Mouse (Mus musculus): Measurements from ENCODE around the gene Plbd2. TPM values are rescaled to one million over a fixed set of nuclear protein-coding genes. Genes with fewer than 3 reads are reported as not detected.
"Not testable (repeated sequence)": the region's sequence is repeated elsewhere in the genome, so short reads cannot be mapped to it uniquely, and the experiment has no call there.

Gene Plbd2
- total RNA-seq, 2 experiments from 2014 or later: 56.9 to 58.9 TPM

- DNase-seq (ENCODE audit: low spot score in 2 of 2): no peak
- intact Hi-C loops (cut with DNase I): no loop called here
Observed at GRCm38 (mm10) chr5:120512911-120513555, 9.6 kb upstream of the Plbd2 start.

- no peak for DNase-seq (ENCODE audit: low spot score in 2 of 2)
- intact Hi-C loops (cut with DNase I): no loop called here
Observed at GRCm38 (mm10) chr5:120511643-120512220, 8.3 kb upstream of the Plbd2 start.

GRCm38 (mm10) chr5:120510982-120511642, 7.7 kb upstream of the Plbd2 start, which contains the start of gene Slc8b1:
Slc8b1 (plus strand) TSS chr5:120511168.
- peak; percentile 79 to 86 for DNase-seq (ENCODE audit: low spot score in 2 of 2)

GRCm38 (mm10) chr5:120507311-120507710, 3.9 kb upstream of the Plbd2 start:
- DNase-seq (ENCODE audit: low spot score in 2 of 2): no peak
- intact Hi-C loops (cut with DNase I): loop anchor here (10.0 kb wide), 1 partner anchor 167 kb away; no protein-coding TSS in a partner anchor

More at GRCm38 (mm10) chr5:120510982-120511642, 7.7 kb upstream of the Plbd2 start, which contains the start of gene Slc8b1:
- intact Hi-C loops (cut with DNase I): no loop called here

GRCm38 (mm10) chr5:120506490-120506889, 3.1 kb upstream of the Plbd2 start:
- no peak for DNase-seq (ENCODE audit: low spot score in 2 of 2)
- intact Hi-C loops (cut with DNase I): loop anchor here (10.0 kb wide), 1 partner anchor 168 kb away; no protein-coding TSS in a partner anchor

GRCm38 (mm10) chr5:120505781-120506180, 2.4 kb upstream of the Plbd2 start:
- no peak for DNase-seq (ENCODE audit: low spot score in 2 of 2)
- intact Hi-C loops (cut with DNase I): loop anchor here (1.0 to 10.0 kb wide), 2 partner anchors 100 to 169 kb away; no protein-coding TSS in a partner anchor

GRCm38 (mm10) chr5:120505368-120505767, 1.9 kb upstream of the Plbd2 start:
- intact Hi-C loops (cut with DNase I): loop anchor here (1.0 to 10.0 kb wide), 2 partner anchors 100 to 169 kb away; no protein-coding TSS in a partner anchor
- DNase-seq (ENCODE audit: low spot score in 2 of 2): peak; percentile 63

GRCm38 (mm10) chr5:120502675-120503143, 716 bp downstream of the Plbd2 start:
- intact Hi-C loops (cut with DNase I): loop anchor here (5.0 to 10.0 kb wide), 2 partner anchors 85 to 172 kb away; partner anchors contain the start of genes Iqcd and Tpcn1
- DNase-seq (ENCODE audit: low spot score in 2 of 2): no peak

GRCm38 (mm10) chr5:120502147-120502621, 1.2 kb downstream of the Plbd2 start:
- DNase-seq (ENCODE audit: low spot score in 2 of 2): peak in 1 of 2 experiments; percentile 72
- intact Hi-C loops (cut with DNase I): loop anchor here (5.0 to 10.0 kb wide), 2 partner anchors 85 to 173 kb away; partner anchors contain the start of genes Iqcd and Tpcn1

- not testable (repeated sequence) for DNase-seq (ENCODE audit: low spot score in 2 of 2)
- intact Hi-C loops (cut with DNase I): loop anchor here (5.0 to 10.0 kb wide), 2 partner anchors 87 to 174 kb away; partner anchors contain the start of genes Iqcd and Tpcn1
Observed at GRCm38 (mm10) chr5:120500609-120501008, 2.8 kb downstream of the Plbd2 start.

- intact Hi-C loops (cut with DNase I): no loop called here
- no peak for DNase-seq (ENCODE audit: low spot score in 2 of 2)
Observed at GRCm38 (mm10) chr5:120499202-120499601, 4.2 kb downstream of the Plbd2 start.

- no peak for DNase-seq (ENCODE audit: low spot score in 2 of 2)
- intact Hi-C loops (cut with DNase I): no loop called here
Observed at GRCm38 (mm10) chr5:120497071-120497470, 6.4 kb downstream of the Plbd2 start.

- intact Hi-C loops (cut with DNase I): no loop called here
Observed at GRCm38 (mm10) chr5:120495703-120496226, 7.7 kb downstream of the Plbd2 start.

GRCm38 (mm10) chr5:120495064-120495702, 8.2 kb downstream of the Plbd2 start:
- intact Hi-C loops (cut with DNase I): no loop called here
- DNase-seq (ENCODE audit: low spot score in 2 of 2): peak in 1 of 2 experiments; percentile 45

More at GRCm38 (mm10) chr5:120495703-120496226, 7.7 kb downstream of the Plbd2 start:
- no peak for DNase-seq (ENCODE audit: low spot score in 2 of 2)

GRCm38 (mm10) chr5:120493873-120494395, 9.5 kb downstream of the Plbd2 start:
- DNase-seq (ENCODE audit: low spot score in 2 of 2): no peak
- intact Hi-C loops (cut with DNase I): no loop called here

GRCm38 (mm10) chr5:120493440-120493839, 10.0 kb downstream of the Plbd2 start:
- intact Hi-C loops (cut with DNase I): no loop called here
- no peak for DNase-seq (ENCODE audit: low spot score in 2 of 2)

- intact Hi-C loops (cut with DNase I): no loop called here
- peak in 1 of 2 experiments; percentile 46 for DNase-seq (ENCODE audit: low spot score in 2 of 2)
Observed at GRCm38 (mm10) chr5:120492437-120492836, 11.0 kb downstream of the Plbd2 start.

GRCm38 (mm10) chr5:120490679-120491192, 12.7 kb downstream of the Plbd2 start:
- DNase-seq (ENCODE audit: low spot score in 2 of 2): peak in 1 of 2 experiments; percentile 39
- intact Hi-C loops (cut with DNase I): no loop called here

Measured in left cerebral cortex, postnatal 25 days (tissue).